Mouse (Mus musculus) 416B (cell line): ENCODE data around the gene Mpg.

ENCODE experiments used
- DNase-seq: peaks from one replicate; pipeline ENCODE4 v3.0.0; 2011; ENCODE audit warnings: low read depth

Gene Mpg

DNA sequence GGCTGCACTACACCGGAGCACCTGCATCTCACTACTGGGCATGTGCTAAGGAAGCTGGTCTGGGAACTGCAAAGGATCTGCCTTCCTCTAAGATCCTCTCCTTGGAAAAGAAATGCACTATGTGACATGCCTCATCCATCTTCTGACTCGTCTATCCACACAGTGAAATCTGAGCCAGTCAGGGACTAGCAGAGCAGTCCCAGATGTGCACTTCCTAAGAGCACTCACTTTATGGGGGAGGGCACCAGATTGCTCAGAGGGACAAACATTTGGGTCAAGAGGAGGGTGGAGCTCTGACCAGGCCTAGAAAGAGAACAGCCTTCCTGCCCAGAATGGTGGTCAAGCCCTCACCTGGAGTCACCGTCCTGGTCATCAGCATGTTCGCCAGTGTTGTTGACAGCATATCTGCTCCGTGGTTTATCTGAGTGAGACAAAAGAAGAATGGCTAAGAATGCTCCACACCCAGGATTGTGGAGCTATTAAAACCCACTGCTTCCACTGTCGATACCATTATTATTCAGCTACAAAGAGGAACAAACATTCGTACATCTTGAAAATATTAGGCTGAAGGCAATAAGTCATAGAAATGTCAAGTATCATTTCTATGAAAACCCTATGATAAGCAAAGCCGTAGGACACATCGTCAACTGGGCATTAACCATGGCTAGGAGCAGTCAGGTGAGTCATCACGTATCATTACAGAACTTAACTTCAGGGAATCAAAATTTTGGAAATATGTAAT lies 36.5 kb downstream of the Mpg start:
- peak; percentile 28 for DNase-seq

DNA sequence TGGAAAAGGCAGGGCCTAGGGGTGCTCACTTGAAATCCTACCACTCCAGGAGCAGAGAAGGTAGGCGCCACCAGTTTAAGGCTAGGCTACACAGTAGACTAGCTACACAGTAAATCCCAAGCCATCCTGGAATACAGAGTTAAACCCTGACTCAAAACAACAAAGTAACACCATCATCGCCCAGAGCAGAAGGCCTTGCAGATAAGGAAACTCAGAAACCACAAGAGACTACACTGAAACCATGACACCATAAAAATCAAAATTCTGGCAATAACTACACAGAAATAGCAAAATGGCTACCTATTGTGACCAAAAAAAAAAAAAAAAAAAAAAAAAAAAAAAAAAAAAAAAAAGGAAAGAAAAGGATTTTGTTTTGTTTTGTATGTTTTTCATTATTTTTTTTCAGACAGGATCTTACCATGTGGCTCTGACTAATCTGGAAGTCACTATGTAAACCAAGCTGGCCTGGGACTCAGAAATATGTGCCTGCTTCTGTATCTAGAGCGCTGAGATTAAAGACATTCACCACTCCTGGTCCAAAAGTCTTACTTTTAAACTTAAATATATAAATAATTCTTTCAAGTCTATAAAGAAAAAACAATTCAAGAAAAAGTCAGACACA lies 38.9 kb downstream of the Mpg start:
- DNase-seq = peak; percentile 95

DNA sequence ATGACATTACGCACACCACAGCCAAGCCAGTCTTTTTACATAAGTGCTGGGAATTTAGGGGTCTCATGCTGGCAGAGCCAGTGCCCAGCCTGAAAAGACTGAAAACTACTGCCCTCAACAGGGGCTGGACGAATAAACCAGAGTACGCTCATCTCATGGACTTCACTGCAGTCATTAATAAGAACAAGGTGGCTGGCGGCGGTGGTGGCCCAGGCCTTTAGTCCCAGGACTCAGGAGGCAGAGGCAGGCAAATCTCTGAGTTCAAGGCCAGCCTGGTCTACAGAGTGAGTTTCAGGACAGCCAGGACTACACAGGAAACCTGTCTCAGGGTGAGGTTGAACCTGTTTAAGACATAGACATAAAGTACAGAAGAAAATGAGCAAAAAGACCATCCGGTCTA lies 39.9 kb downstream of the Mpg start:
- no peak for DNase-seq

DNA sequence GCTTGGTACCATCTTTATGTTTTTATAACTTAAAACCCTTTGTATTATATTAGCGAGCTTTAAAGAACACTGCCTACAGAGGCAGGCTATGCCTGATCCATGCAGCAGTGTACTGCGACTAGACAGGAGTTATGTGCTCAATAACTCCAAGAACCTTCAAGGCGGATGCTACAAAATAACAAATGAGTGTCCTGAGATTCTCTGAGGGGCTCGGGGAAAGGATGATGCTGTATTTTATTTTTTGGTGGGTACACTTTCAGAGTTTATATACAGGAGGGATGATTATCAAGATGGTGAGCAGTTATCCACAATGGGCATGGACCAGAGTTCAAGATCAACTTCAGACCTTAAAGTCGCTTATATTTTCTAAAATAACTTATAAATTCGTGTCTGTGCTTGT lies 40.5 kb downstream of the Mpg start:
- DNase-seq = no peak

DNA sequence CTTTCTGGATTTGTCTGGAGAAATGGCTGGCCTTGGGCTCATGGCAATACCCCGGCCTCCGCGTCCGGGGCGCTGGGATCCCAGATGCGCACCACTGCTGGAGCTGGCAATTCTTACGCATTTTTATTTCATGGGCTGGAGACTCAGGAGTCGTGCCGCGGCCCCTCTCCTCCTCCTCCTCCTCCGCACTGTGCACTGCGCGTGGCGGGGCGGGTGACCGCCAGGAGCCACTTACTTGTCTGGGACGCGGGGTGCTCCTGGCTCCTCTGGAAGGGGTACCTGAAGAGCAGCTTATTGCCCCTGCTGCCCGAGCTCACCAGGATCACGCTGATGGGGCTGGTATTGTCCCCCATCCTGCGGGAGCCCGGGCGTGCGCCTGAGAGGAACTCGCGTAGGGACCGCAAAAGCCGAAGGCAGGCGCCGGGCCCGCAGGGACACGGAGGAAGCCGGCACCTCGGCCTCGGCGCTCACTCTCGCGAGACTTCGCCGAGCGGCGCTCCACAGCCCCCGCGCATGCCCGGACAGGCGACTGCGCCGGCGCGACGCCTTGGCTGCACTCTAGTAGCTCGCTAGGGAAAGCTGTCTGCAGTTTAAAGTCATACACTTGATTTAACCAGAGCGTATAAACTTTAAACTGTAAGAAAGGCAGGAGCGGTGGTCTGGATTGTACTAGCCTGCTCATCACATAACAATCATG lies 41.0 kb downstream of the Mpg start, which contains the start of gene Nprl3:
Gene Nprl3, minus strand, starts transcription at position 520 of the 697 bp plus-strand sequence.
- DNase-seq = peak; percentile 91

DNA sequence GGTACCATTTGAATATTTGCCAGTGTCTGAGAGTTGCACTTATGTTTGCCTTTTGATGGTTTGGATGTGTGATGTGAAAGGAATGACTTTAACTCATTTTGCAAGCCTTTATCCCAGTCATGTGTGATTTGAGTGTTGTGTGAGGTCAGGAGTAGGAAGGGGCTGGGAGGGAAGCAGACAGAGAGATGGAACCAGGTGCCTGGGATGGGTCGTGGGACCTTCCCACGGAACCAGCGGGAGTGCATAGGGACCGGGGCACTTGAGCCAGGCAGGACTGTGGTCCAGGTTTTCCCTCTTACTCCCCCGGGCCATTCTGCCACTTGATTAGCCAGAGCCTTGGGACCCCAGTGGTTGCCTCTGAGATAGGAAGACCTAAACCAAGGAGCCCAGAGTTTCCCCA lies 41.7 kb downstream of the Mpg start:
- DNase-seq = no peak

DNA sequence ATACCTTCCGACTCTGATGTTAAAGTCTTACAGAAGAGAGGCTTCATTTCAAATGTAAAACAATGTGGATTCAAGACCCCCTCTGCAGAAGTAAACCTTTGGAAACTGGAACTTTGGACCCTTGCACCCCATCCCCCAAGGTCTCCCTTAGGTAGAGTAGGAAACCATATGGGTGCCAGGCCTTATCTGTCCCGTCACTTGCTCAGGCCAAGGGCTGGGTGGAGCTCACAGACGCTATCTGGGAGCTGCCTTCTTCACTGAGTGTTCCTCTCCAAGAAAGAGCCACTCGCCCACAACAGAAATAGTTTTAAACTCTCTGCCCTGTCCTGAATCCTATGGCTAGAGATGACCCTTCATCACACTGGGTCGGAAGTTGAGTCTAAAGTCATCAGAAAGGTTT lies 42.6 kb downstream of the Mpg start:
- no peak for DNase-seq

DNA sequence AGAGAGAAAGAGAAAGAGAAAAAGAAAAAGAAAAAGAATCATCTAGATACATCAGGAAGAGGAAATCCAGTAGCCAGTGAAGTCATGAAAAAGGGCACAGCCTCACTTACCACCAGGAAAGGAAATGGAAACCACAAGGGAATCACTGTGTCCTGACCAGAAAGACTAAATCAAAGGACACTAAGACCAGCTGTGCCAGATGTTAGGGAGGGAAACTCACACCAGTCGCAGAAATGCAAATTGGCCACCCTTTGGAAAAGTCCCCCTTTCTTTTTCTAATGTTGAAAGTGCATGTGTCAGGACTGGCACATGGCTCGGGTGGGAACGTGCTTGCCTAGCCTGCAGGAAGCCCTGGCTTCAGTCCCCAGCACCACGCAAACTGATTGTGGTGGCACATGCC lies 44.9 kb downstream of the Mpg start:
- DNase-seq = peak; percentile 76

DNA sequence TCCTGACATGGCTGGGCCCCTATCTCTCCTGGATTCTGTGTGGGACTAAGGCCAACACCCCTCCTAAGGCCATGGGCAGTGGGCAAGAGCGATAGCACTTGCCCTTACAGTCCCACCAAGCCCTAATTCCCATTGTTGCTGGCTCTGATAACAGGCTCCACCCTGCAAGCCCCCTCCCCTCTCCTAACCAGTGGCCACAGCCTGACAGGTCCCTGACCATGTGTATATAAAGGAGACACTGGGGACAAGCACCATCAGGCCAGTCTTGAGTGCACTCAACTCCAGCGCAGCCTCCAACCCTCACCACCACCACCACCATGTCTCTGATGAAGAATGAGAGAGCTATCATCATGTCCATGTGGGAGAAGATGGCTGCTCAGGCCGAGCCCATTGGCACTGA lies 50.0 kb downstream of the Mpg start, which contains the start of gene Hba-x:
Gene Hba-x, plus strand, starts transcription at position 54 of the 400 bp plus-strand sequence.
- DNase-seq = no peak

DNA sequence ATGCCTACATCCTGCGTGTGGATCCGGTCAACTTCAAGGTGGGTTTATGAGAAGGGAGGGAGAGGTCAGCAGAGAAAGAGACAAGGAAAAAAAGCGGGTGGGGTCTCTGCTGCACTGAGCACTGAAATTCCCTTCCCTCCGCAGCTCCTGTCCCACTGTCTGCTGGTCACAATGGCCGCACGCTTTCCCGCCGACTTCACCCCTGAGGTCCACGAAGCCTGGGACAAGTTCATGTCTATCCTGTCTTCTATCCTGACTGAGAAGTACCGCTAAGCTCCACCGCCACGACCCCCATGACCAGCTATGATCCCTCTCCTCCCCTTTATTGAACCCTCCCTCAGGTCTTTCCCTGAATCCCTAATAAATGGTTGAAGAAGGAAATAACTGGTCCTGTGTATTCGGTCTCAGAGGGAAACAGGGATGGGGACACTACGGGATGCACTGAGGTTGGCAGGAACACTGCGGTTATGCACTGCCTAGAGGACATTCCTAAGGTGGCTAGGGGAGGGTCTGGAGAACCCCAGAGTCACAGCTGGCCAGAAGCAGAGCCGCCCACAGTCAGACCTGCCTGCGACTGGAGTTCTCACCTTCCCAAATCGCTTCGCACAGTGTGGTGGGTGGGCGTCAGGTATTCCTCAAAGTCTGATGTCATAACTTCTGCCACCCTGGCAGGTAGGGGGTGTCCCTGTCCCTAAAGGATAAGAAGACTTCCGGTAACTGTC lies 51.6 kb downstream of the Mpg start:
- no peak for DNase-seq

DNA sequence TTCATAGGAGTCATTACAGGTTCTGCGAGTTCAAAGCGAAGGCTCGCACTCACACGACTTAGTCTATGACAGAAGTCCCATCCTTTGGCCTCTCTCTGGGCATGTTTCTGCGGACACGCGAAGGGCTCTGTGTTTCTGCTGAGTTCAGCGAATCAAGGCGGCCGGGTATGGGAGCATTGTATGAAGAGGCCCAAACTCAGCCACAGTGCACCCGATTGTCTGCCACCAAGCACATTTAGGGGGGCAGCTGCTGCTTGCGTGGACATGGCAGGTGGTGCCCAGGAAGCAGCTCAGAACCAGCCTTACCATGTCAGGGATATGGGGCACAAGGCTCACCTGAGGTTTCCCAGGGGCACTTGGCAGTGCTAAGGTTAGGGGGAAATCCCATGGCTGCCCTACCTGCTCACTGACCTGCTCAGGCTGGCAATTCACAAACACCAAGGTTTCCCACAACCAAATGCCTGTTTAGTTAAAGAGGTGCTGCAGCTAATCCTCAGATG lies 52.2 kb downstream of the Mpg start:
- DNase-seq = no peak

DNA sequence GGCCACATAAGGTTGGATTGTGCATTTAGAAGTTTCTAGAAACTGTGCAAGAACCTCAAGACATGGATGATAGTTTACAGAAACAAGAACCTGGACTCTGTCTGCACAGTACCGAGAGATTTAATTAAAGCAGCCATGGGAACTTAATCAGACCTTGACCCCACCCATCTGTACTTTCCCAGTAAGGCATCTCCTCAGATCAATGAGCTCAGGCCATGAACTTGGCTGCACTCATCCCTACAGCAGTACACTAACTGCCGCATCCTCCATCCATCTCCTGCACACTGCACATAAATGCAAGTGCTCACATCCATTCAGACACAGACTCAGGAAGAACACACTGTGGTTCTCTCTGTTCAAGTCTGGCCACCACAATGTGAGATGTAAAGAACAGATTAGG lies 54.3 kb downstream of the Mpg start:
- no peak for DNase-seq

DNA sequence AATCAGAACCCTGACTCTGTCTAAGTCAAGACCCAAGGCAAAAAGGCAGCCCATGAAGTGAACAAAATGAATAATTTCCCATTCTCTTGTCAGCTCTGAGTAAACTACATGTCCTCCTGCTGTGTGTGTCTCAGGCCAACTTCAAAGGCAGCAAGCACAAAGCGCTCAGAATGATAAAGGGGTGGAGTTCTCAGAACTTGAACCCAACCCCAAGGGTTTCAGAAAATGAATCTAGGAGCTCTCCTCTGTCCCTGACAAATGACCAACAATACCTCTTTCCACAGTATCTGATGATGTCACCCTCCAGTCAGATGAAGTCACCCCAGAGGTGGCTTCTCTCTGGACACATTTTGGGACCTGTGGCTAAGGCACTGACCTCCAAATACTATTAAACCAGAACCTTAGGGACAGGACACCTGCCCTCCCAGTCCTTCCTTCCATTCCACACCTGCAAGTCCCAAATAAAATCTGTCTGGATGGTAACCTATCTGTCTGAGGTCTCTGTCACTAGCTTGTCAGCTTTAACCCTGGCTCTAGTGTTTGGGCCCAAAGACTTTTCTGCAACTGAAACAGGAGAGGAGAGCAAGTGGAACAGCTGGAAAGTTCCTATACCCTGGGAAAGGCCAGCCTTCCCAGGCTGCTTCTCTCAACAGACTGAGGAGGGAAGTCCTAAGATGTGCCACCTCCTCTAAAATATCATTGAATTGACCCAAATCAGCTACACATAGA lies 55.3 kb downstream of the Mpg start:
- no peak for DNase-seq
